Mouse (Mus musculus): ENCODE results near the gene Kif2c. TPM values are rescaled to one million over a fixed set of nuclear protein-coding genes. Genes with fewer than 3 reads are reported as not detected.

The Kif2c gene
- 5.3 and 6.5 TPM in 2 replicates for polyA plus RNA-seq (2012; rRNA removed)

DNA sequence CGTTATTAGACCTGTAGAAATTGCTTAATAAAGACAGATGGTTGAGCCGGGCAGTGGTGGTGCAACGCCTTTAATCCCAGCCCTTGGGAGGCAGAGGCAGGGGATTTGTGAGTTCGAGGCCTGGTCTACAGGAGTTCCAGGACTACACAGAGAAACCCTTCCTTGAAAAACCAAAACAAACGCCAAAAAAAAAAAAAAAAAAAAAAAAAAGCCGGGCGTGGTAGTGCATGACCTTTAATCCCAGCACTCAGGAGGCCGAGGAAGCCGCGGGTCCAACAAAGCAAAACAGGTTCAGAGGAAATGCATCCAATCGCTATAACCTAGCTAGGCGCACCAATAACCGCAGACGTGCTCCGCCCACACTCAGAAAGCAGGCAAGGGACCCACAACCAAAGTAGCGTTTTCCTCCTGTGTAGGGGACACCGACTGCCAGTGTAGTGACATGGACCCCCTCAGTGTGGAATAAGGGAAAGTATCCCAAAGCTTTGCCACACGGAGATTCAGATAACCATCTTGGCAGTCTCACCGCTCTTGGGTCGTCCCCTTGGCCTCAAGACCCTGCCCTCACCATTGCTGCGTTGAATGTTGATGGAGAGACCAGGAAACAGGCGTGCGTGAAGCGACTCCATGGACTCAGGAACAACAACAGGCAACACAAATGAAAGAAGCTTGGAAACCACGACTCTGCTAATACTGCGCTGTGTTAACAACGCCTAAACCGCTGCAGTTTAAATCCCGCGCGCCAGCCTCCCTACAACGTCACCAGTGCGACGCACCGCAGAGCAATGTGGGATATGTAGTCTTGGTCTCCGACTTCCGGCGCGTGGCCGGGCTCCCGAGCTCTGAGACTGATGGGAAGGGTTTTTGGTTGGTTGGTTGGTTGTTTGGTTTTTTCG, at the start of gene Kif2c:
Gene Kif2c, minus strand, starts transcription at position 777 of the 896 bp plus-strand sequence.

DNA sequence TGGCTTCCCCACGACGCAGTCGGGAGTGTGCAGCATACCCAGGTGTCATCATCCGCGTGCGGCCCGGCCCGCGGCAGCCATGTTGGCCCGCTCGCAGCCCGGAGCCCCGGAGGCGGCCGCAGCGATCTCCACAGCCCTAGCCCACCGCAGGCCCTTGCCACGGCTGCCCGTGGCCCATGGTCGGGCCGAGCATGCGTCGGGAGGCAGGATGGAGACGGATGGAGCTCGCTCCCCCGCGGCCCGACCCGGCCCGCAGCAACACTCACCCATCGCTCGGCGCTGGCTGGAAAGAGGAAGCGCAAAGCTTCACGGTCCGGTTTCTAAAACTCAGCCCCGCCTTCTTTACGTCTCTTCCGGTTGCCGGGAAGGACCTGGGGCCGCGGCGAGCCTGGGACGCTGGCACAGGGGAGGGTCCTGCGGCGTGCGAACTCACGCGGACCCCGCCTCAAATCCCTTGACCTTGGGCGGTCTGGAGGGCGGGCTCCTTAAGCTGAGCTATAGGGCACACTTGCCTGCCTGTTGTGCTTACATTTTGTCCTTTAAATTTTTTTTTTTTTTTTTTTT, 26.6 kb downstream of the Kif2c start, which contains the start of gene Rps8:
Gene Rps8, minus strand, starts transcription at position 452 of the 564 bp plus-strand sequence.

DNA sequence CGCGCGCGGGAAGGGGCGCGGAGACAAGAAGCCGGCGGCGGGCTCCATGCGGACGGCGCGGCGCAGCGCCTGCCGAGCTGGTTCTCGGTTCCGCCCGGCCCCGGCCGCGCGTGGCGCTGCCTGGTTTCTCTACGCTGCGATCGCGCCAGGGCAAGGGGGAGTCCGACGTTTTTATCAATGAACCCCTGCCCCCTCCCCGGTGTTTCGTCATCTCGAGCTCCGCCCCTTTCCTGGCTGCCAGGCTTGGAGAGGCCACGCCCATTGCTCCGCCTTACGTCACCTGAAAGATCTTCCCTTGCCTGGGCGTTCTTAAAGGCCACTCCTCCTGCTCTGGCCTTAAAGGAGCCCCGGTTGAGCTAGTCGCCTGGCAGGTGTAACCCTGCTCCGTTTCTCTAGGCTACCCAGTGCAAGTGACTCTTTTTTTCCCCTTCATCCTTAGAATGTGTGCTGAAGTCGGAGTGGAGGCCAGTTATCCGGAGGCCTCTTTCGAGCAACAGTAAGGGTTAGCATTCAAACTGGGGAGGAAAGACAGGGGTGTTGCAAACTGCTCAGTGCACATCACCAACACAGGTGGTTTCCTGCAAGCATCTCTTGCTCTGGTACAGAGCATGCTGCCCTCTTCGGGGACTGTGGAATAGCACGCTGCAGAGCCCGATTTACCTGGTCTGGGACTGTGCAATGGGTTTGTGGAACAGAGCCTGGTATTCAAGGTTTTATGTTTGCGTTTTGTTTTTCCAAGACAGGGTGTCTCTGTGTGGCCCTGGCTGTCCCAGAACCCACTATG, 48.4 kb downstream of the Kif2c start, which contains the start of gene Plk3:
Gene Plk3, minus strand, starts transcription at position 147 of the 784 bp plus-strand sequence.

DNA sequence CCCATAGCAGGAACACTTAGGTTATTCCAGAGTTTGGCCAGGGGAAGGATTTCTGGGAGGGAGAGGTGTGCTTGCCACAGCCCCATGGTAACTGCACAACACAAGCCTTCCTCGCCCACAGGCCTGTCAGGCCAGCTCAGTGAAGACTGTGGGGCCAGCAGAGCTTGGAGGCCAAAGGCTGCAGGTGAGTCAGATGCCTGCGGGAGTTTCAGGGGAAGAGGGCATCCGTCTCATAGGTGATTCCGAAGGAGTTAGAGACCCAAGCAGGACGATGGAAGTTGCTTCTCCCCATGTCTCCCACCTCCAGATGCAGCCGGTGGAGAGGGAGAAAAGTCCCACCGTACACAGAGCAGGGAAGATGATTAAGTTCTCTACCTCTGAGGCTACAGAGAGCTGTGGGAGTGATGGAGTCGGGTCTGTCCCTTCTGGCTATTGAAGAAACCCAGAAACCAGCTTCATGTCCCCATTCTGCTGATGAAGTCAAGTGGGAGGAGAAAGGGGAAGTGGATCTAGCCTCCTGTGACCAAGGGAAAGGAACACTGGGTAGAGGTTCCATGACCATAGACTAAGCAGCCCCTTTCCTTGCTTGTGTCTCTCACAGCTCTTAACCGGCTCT, 55.7 kb downstream of the Kif2c start, which contains the start of gene Tctex1d4:
Gene Tctex1d4, plus strand, starts transcription at position 120 of the 616 bp plus-strand sequence.

DNA sequence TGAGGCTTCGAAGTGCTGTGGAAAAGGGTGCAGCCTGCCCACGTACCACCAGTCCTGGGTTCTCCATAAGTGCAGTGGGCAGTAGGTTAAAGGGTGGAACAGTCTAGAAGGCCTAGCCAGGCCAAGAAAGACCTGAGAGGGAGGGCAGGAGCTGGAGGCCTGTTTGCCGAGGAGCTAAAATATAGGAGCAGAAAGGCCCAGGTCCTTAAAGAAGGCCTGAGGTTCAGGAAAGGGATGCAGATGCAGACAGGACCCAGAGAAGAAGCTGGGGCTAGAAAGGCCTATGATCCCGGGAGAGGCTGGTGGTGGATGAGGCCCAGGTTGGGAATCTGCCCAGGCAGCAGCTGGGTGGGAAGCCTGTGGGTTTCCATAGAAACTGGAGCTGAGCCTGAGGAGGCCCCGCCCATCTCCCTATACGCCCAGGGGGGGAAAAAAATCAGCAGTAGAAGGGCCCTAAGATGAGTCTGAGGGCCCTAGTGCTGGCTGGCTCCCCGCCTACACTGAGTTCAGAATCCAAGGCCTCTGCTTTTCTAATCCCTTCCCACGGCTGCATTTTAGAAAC, 57.0 kb downstream of the Kif2c start, which contains the start of gene Btbd19:
Gene Btbd19, minus strand, starts transcription at position 378 of the 562 bp plus-strand sequence.

Other genes with a start within 250 kb of the Kif2c start
- gene Urod, start 188.2 kb downstream of the Kif2c start, polyA plus RNA-seq (2012; rRNA removed): 62.9 and 91.3 TPM in 2 replicates
- gene Hectd3, start 187.3 kb downstream of the Kif2c start, polyA plus RNA-seq (2012; rRNA removed): 59.8 and 70.1 TPM in 2 replicates
- 5.8 and 7.4 TPM in 2 replicates for gene Eif2b3, start 163.2 kb downstream of the Kif2c start, polyA plus RNA-seq (2012; rRNA removed)
- 28.6 and 28.9 TPM in 2 replicates for gene Ptch2, start 86.6 kb downstream of the Kif2c start, polyA plus RNA-seq (2012; rRNA removed)
- 19.4 and 24.1 TPM in 2 replicates for gene Btbd19, start 56.9 kb downstream of the Kif2c start, polyA plus RNA-seq (2012; rRNA removed)
- 68.6 and 81.5 TPM in 2 replicates for gene Tctex1d4, start 55.8 kb downstream of the Kif2c start, polyA plus RNA-seq (2012; rRNA removed)
- 11.5 and 12.2 TPM in 2 replicates for gene Plk3, start 48.7 kb downstream of the Kif2c start, polyA plus RNA-seq (2012; rRNA removed)
- 658 and 734 TPM in 2 replicates for gene Rps8, start 26.4 kb downstream of the Kif2c start, polyA plus RNA-seq (2012; rRNA removed)
- gene Tmem53, start 69.3 kb upstream of the Kif2c start, polyA plus RNA-seq (2012; rRNA removed): 46.6 and 59.0 TPM in 2 replicates
- 5.1 and 5.4 TPM in 2 replicates for gene Armh1, start 69.5 kb upstream of the Kif2c start, polyA plus RNA-seq (2012; rRNA removed)

Measured in ovary, adult 2 months (tissue).